Mouse (Mus musculus) kidney, embryonic 14.5 days (tissue): ENCODE results near the gene Vps53. TPM values are rescaled to one million over a fixed set of nuclear protein-coding genes. Genes with fewer than 3 reads are reported as not detected.
"Not testable (repeated sequence)": the region's sequence is repeated elsewhere in the genome, so short reads cannot be mapped to it uniquely, and the experiment has no call there.

Source experiments
- ATAC-seq: fragments of 200-750 bp; cut with Nextera tagmentation; 2 replicates; pipeline ENCODE4 v1.8.0; 2017; ENCODE audit warnings: moderate number of reproducible peaks, mild to moderate bottlenecking, moderate TSS enrichment, moderate library complexity; ENCODE audit not compliant: low FRiP score, low TSS enrichment
- H3K27ac ChIP-seq: fragments of 300-500 bp; sonication (generic); 2 replicates; pipeline ENCODE4 v1.5.1; 2014; ENCODE audit warnings: low read depth, mild to moderate bottlenecking, low read length, moderate library complexity, mixed read lengths
- H3K27me3 ChIP-seq: fragments of 300-500 bp; sonication (generic); 2 replicates; pipeline ENCODE4 v1.6.1; 2014; ENCODE audit warnings: mild to moderate bottlenecking, low read length; ENCODE audit not compliant: control insufficient read depth, insufficient read depth
- H3K36me3 ChIP-seq: fragments of 300-500 bp; sonication (generic); 2 replicates; pipeline ENCODE4 v1.6.1; 2014; ENCODE audit warnings: low read length, mixed read lengths; ENCODE audit not compliant: control insufficient read depth, insufficient read depth
- H3K4me1 ChIP-seq: fragments of 300-500 bp; sonication (generic); 2 replicates; pipeline ENCODE4 v1.6.1; 2014; ENCODE audit warnings: low read length, mixed read lengths; ENCODE audit not compliant: control insufficient read depth, insufficient read depth
- H3K4me2 ChIP-seq: fragments of 300-500 bp; sonication (generic); replicated peaks from 2 replicates; pipeline ENCODE4 v1.6.1; 2014; ENCODE audit warnings: low read depth, mild to moderate bottlenecking, low read length
- H3K4me3 ChIP-seq: fragments of 300-500 bp; sonication (generic); 2 replicates; pipeline ENCODE4 v1.5.1; 2014; ENCODE audit warnings: mild to moderate bottlenecking, low read length
- H3K9ac ChIP-seq: fragments of 300-500 bp; sonication (generic); 2 replicates; pipeline ENCODE4 v1.6.1; 2014; ENCODE audit warnings: low read depth, mild to moderate bottlenecking, low read length, moderate library complexity
- H3K9me3 ChIP-seq: fragments of 300-500 bp; sonication (generic); 2 replicates; pipeline ENCODE4 v1.6.1; 2016; ENCODE audit warnings: low read length; ENCODE audit not compliant: control insufficient read depth
- WGBS: fragments of 180-500 bp; shearing (Covaris S2); extraction: QIAGEN DNeasy Blood & Tissue Kit; methylation state at CpG from one replicate; pipeline ENCODE4 v1.1.7; 2014; 5-methylcytosine and 5-hydroxymethylcytosine counted together
- polyA plus RNA-seq: library from polyadenylated mRNA; unstranded; fragments of >200 nt; fragmentation: Nextera tagmentation; extraction: Ambion mirVana; gene quantifications from 2 replicates; pipeline ENCODE4 v1.2.1, GENCODE M21; 2014

Vps53 gene
- polyA plus RNA-seq, 1 experiment from 2014 or later, result 40.8 TPM

DNA sequence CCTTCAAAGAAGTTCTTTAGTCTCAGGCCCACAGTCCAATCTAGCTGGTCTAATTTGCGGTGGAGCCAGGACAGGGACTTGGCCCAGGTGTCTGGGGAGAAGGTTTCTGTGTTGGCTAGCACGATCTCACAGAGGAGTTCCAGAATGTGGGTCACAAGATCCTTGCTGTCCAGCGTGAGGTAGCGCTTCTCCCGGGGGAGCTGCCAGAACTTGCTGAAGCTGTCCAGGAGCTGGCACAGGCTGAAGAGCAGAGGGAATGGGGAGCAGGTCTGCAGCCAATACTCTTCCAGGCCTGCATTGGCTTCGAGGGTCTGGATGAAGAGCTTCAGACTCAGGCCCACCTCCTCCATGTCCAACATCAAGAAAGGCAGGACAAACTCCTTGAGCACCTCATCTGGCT lies 32.1 kb upstream of the Vps53 start:
- H3K9me3 ChIP-seq, H3K4me3 ChIP-seq, H3K9ac ChIP-seq, H3K4me1 ChIP-seq, H3K4me2 ChIP-seq, H3K27ac ChIP-seq, H3K27me3 ChIP-seq, ATAC-seq: not testable (repeated sequence)
- peaks cover 51% of the 10 kb centered on the region for H3K36me3 ChIP-seq
- WGBS, result 89% methylated on average over 3 of the region's 6 CpGs

DNA sequence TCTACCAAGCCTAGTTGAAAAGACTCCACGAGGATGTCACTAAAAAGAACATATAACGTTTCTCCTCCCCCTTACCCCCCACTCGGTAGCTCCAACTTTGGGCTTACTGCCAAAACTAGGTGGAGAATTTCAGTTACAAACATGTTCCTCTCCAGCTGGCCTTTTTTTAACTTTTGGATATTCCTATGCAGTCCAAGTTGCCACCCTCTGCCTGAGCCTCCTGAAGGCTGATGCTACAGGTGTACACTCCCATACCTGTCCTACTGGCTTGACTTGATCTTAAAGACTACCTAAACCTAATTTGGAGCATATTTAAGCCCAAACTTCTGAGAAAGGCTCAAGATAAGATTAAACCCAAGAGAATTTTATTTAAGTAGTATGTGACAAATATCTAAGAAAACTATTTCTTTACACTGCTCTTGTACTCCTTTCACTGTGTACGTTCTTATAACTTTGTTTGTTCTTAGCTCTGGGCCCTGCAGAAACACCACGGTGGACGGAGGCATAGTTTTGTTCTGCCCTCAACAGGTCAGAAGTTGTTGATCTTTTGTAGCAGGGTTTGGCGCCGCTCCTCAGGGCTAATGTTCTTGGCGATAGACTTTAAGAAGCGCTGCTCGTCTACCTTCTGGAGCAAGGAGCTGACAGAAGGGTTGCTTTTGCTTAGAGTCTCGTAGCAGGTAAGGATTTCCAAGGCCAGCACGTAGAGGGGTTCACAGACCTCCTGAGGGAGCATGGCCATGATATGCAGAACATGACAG lies 31.0 kb upstream of the Vps53 start:
- Histone ChIP-seq H3K27ac (no peak overlapping the region), H3K36me3 (peaks cover 57% of the 10 kb centered on the region), H3K4me1 (no peaks in the 10 kb centered on the region), H3K9ac (no peak overlapping the region), H3K27me3 (no peaks in the 10 kb centered on the region), H3K4me2 (no peak overlapping the region), H3K9me3 (no peaks in the 10 kb centered on the region), H3K4me3 (no peak overlapping the region)
- WGBS, result 87% methylated on average over 13 of the region's 13 CpGs
- ATAC-seq, result no peak

- H3K36me3 ChIP-seq, result peaks cover 43% of the 10 kb centered on the region
- 0 out of 2 replicates have a peak, but pooled peaks cover 9% of the 10 kb centered on the region for H3K4me1 ChIP-seq
- H3K27ac ChIP-seq, result no peak overlapping the region
- no peak overlapping the region for H3K9ac ChIP-seq
- WGBS, result 86% methylated on average over 5 of the region's 5 CpGs
- no peak overlapping the region for H3K4me2 ChIP-seq
- H3K9me3 ChIP-seq, result no peaks in the 10 kb centered on the region
- no peak for ATAC-seq
- H3K4me3 ChIP-seq, result no peak overlapping the region
- H3K27me3 ChIP-seq, result no peaks in the 10 kb centered on the region
Measured at GRCm38 (mm10) chr11:76206793-76207192, 27.3 kb upstream of the Vps53 start.

DNA sequence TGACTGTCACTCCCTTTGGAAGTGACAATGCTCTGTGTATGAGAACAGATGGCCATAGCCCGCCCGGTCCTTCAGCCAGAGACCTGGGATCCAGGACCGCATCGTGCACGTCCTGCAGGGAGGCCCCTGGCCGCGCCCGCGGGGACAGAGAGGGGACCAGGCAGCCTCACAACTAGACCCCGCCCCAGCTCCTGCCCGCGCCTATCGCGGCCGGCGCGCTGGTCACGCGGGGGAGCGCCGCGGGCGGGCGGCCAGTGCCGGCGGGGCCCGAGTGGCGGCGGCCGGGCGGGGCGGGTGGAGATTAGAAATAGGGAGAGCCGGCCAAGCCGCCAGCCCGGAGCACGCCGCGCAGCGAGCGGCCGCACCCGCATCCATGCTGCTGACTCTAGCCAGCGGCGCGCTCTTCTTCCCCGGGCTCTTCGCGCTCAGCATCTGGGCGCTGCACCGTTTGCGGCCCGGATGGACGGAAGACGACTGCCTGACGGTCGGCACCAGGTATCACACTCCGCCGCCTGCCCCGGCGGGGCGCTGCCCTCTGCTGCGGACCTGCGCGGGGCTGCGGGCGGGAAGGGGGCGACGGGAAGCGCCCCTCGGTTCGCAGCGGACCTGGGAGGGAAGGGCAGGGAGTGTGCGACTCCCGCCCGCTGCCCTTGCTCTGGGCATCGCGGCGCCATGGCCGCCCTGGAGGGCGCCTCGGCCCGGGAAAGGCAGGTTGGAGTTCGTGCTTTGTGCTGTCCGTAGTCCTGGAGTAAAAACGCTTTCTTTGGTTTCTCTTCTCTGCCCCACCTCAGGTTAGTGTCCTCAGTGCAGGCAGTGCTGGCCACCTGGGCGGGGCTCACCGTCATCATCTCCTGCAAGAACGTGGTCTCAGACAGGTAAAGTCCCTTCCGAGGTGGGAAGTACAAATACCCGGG lies 22.6 kb upstream of the Vps53 start:
- Histone ChIP-seq H3K9me3 (no peaks in the 10 kb centered on the region), H3K27me3 (no peaks in the 10 kb centered on the region), H3K36me3 (peaks cover 16% of the 10 kb centered on the region; the same call in 1 of the 2 replicates), H3K4me1 (0 out of 2 replicates have a peak, but pooled peaks cover 9% of the 10 kb centered on the region), H3K27ac (no peak overlapping the region), H3K9ac (peak overlapping the region; percentile 91), H3K4me3 (peak overlapping the region; percentile 87), H3K4me2 (peak overlapping the region; percentile 99)
- under 1% methylated on average over 75 of the region's 90 CpGs for WGBS
- ATAC-seq, result peak; percentile 99

DNA sequence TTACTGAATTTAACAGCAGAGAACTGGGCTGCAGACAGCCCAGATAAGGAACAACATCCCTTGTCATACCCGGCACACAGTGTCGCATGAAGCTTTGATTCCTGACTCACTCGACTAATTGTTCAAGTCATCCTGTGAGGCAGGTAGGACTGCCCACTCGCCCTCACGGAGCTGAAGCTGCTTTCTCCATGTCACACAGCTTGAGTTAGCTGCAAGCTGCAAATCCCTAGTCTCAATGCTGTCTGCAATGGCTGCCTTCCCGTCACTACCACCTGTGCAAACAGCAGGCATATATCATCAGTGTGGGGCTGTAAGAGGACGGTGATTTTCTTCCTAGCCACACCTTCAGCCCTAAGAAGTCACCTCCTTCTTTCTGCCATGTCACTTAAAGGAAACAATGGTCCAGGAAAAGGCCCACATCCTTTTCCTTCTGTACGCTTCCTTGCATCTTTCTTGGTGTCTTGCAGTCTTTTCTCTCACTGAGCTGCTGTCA lies 17.6 kb upstream of the Vps53 start:
- H3K4me3 ChIP-seq, result no peak overlapping the region

DNA sequence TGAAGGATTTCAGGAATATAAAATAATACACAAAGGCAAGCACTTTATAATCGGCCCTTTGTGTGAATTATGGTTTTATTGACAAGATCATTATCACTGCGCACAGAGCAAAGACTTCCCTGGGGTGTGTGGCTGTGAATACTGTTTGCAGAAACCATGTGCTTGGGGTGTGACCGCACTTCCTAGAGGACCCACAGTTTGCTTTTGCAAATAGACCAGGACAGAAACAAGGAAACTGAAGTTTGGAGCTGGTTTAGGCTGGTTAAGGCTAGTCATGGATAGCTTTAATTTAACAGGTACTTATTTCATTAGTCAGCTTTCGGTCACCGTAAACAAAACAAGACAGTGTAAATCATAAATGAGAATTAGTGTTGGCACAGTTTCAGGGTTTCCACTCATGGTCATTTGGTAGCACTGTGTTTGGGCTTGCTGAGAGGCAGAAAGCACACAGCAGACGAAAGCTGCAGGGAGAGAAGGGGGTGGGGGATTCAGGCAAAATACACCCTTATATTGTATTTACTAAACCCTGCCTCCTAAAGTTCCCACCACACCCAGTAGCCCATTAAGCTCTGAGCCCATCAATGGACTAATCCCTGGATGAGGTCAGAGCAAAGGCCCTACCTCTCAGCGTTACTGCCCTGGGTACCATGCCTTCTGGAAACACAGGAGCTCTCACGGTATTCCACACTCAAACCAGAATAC lies 17.0 kb upstream of the Vps53 start:
- H3K9me3 ChIP-seq, result no peaks in the 10 kb centered on the region
- H3K36me3 ChIP-seq, result no peaks in the 10 kb centered on the region
- 62% methylated on average over 8 of the region's 8 CpGs for WGBS
- no peak overlapping the region for H3K4me2 ChIP-seq
- no peak overlapping the region for H3K27ac ChIP-seq
- no peak overlapping the region for H3K4me3 ChIP-seq
- no peaks in the 10 kb centered on the region for H3K4me1 ChIP-seq
- ATAC-seq, result no peak
- no peak overlapping the region for H3K9ac ChIP-seq
- H3K27me3 ChIP-seq, result no peaks in the 10 kb centered on the region

More for the DNA sequence above, 17.6 kb upstream of the Vps53 start:
- Histone ChIP-seq H3K4me1 (no peaks in the 10 kb centered on the region), H3K27ac (no peak overlapping the region; the same call in 1 of the 2 replicates), H3K27me3 (no peaks in the 10 kb centered on the region), H3K36me3 (no peaks in the 10 kb centered on the region), H3K4me2 (no peak overlapping the region), H3K9ac (no peak overlapping the region), H3K9me3 (no peaks in the 10 kb centered on the region)
- WGBS, result 44% methylated on average over 8 of the region's 8 CpGs
- ATAC-seq, result no peak

DNA sequence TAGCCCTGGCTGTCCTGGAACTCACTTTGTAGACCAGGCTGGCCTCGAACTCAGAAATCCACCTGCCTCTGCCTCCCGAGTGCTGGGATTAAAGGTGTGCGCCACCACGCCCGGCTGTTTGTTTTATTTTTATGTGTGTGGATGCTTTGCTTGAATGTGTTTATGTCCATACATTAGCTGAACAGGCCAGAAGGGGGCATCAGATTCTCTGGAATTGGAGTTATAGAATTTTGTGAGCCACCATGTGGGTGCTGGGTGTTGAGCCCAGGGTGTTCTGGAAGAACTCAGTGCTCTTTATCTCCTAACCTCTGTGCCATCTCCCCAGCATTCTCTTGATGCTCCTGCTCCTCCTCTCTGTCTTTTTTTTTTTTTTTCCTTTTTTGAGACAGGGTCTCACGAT lies 7.5 kb upstream of the Vps53 start:
- Histone ChIP-seq H3K4me2 (no peak overlapping the region), H3K27ac (no peak overlapping the region), H3K9me3 (no peaks in the 10 kb centered on the region), H3K9ac (no peak overlapping the region), H3K27me3 (no peaks in the 10 kb centered on the region), H3K4me3 (no peak overlapping the region), H3K4me1 (no peaks in the 10 kb centered on the region), H3K36me3 (no peaks in the 10 kb centered on the region)
- 88% methylated on average over 6 of the region's 6 CpGs for WGBS
- no peak for ATAC-seq

DNA sequence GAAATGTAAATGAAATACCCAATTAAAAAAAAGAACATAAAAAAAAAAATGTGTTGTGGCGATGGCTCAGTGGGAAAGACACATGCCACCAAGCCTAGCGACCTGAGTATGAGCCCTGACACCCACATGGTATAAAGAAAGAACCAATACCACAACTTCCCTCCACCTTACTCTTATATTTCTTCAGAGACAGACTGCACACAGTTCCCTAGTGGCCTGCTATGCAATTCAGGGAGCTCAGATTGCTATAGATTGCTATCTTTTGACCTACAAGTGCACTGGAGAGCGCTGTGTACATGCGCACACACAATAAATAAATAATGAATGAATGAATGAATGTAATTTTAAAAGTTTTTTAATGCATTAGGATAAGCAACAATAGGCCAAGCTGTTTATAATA lies 4.3 kb upstream of the Vps53 start:
- Histone ChIP-seq H3K4me2 (no peak overlapping the region), H3K4me1 (peaks cover 4% of the 10 kb centered on the region; the same call in 1 of the 2 replicates), H3K27ac (no peak overlapping the region), H3K9ac (no peak overlapping the region), H3K9me3 (no peaks in the 10 kb centered on the region), H3K4me3 (no peak overlapping the region), H3K36me3 (no peaks in the 10 kb centered on the region), H3K27me3 (no peaks in the 10 kb centered on the region)
- ATAC-seq, result no peak
- WGBS, result 82% methylated on average over 4 of the region's 4 CpGs
